Mouse (Mus musculus): ENCODE results near the gene Atxn2. TPM values are rescaled to one million over a fixed set of nuclear protein-coding genes. Genes with fewer than 3 reads are reported as not detected.

The Atxn2 gene
- total and polyA plus RNA-seq, 2 experiments from 2014 or later, result 80.3 to 92.3 TPM

DNA sequence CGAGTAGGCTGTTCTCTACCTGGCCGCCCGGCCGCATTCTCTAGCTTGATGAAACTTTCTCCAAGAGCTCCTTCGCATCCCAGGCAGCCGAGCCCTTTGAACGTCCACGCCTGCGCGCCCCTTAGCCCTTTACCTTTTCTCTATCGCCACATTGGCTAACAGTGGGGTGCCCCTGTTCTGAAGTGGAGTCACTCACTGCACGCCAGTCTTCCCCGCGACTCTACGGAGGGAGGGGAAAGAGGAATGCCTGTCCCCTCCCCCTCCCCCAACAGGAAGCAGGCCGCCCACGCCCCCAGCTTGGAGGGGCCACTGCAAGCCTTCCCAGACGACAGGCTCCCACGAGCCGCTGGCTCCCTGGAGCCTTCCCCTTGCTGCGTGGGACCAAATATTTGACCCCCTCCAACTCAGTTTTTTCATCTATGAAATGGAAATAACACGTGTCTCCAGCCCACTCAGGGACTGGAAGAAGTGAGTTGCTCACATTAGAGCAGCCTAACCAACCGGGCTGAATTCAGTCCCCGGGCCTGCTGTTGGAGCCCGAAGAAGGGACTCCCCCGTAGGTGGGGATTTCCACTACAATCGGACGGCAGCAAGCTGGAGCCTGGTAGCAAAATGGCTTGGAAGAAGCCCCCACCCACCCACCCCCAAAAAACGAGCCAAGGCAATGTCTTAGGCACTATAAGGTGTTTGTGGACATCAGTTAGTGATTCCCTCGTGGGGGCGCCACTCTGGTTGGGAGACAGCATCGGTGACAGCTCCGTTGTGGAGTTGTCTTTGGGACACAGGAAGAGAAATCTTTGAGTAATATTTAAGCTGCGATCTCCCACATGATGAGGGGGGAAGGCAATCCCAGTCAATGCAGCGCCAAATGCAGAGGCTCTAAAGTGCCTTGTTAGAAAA is 126.6 kb downstream of the Atxn2 start, which contains the start of gene Sh2b3:
Gene Sh2b3 (minus strand): TSS at position 206 of the 900 bp plus-strand sequence.
- ATAC-seq (0 out of 2 replicates have a peak, but pooled peaks have one; percentile 8), DNase-seq (no peak)
- peak within 1 kb of the TSS; percentile 50; the same call in 1 of the 2 replicates for H3K27ac ChIP-seq (ENCODE audit: low read depth, low read length)
- peak within 1 kb of the TSS; percentile 95 for H3K4me2 ChIP-seq (ENCODE audit: low read depth)
- WGBS, result 2% methylated on average over 35 of the region's 35 CpGs
- no peaks in the 10 kb centered on the region for H3K36me3 ChIP-seq (ENCODE audit: insufficient read depth)
- H3K27me3 ChIP-seq (ENCODE audit: insufficient read depth, low read length), result no peaks in the 10 kb centered on the region; the same call in 1 of the 2 replicates
- H3K9me3 ChIP-seq (ENCODE audit: low read length), result no peaks in the 10 kb centered on the region
- peak within 1 kb of the TSS; percentile 69 for H3K9ac ChIP-seq
- peaks cover 17% of the 10 kb centered on the region for H3K4me1 ChIP-seq (ENCODE audit: insufficient read depth)
- TF ChIP-seq CTCF (IDR thresholded peaks at IDR 0.05; ENCODE audit: low read depth), result peak; percentile 23
- H3K4me3 ChIP-seq (ENCODE audit: low read depth, low read length), result peak within 1 kb of the TSS; percentile 80

DNA sequence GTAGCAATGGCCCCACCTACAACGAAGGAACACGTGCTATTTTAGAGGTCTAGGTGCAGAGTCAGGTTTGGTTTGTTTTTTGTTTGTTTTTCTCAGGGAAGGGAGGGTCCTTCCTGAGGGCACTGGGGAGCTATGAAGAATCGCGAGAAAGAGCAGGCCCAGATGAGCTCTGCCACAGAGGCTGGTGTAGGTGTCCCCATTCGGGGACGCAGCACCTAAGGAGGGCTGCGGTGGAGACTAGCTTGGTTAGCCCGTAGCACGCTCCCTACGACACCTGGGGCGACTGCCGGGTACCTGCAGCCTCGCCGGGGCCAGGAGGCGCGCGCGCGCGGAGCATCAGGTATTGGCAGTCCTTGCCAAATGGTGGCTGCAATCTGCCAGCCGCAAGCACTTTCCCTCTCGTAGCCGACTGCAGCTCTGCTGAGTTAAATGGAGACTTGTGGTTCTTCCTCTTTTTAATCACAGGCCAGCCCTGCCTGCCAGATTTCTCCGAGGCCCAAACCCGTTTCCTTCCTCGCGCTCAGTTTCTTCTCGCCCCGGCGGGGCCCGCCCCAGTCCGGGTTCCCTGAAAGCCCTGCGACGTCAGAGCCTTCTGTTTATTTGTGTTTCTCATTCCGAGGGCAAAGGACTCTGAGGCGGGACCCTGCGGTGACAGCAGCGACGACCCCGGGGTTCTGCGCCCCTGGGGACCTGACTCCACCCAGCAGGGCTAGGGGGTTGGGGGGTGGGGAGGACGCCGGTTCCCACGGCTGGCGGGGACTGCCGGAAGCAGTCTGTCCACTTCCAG is 127.4 kb downstream of the Atxn2 start:
- ATAC-seq, result no peak
- H3K27ac ChIP-seq (ENCODE audit: low read depth, low read length), result no peak overlapping the region
- H3K27me3 ChIP-seq (ENCODE audit: insufficient read depth, low read length), result no peaks in the 10 kb centered on the region; the same call in 1 of the 2 replicates

GRCm38 (mm10) chr5:121839128-121839473 is 128.0 kb downstream of the Atxn2 start:
- H3K9ac ChIP-seq, result 0 out of 2 replicates have a peak overlapping the region, but pooled peaks have one; percentile 33

More for the DNA sequence above, 127.4 kb downstream of the Atxn2 start:
- peaks cover 17% of the 10 kb centered on the region for H3K4me1 ChIP-seq (ENCODE audit: insufficient read depth)
- DNase-seq, result peak; percentile 57
- no peaks in the 10 kb centered on the region for H3K9me3 ChIP-seq (ENCODE audit: low read length)
- peak overlapping the region; percentile 33; the same call in 1 of the 2 replicates for H3K9ac ChIP-seq
- no peak for TF ChIP-seq CTCF (IDR thresholded peaks at IDR 0.05; ENCODE audit: low read depth)
- no peaks in the 10 kb centered on the region for H3K36me3 ChIP-seq (ENCODE audit: insufficient read depth)
- H3K4me3 ChIP-seq (ENCODE audit: low read depth, low read length), result peak overlapping the region; percentile 31
- 1% methylated on average over 46 of the region's 46 CpGs for WGBS
- H3K4me2 ChIP-seq (ENCODE audit: low read depth), result peak overlapping the region; percentile 95

DNA sequence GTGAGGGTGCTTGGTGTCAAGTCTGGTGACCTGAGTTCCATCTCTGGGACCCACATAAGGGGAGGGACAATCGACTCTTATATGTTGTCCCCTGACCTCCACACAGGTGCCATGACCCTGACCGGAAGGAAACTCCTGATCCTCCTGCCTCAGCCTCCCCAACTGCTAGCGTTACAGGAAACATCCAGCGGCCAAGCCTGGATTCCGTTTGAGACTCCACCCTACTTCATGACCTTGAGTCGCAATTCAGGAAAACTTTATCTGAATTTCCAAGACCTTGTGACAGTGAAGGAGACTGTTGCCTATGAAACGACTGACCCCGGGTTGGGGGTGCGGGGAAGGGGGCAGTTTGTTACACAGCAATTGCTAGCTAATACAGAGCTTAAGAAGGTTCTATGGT is 130.4 kb downstream of the Atxn2 start:
- ATAC-seq (no peak), DNase-seq (no peak)
- TF ChIP-seq CTCF (IDR thresholded peaks at IDR 0.05; ENCODE audit: low read depth), result no peak
- Histone ChIP-seq H3K9ac (no peak overlapping the region), H3K9me3 (ENCODE audit: low read length) (no peaks in the 10 kb centered on the region), H3K4me3 (ENCODE audit: low read depth, low read length) (no peak overlapping the region), H3K4me1 (ENCODE audit: insufficient read depth) (peaks cover 5% of the 10 kb centered on the region; the same call in 1 of the 2 replicates), H3K27me3 (ENCODE audit: insufficient read depth, low read length) (no peaks in the 10 kb centered on the region; the same call in 1 of the 2 replicates), H3K4me2 (ENCODE audit: low read depth) (no peak overlapping the region), H3K27ac (ENCODE audit: low read depth, low read length) (no peak overlapping the region), H3K36me3 (ENCODE audit: insufficient read depth) (no peaks in the 10 kb centered on the region)
- 95% methylated on average over 9 of the region's 9 CpGs for WGBS

More at GRCm38 (mm10) chr5:121839128-121839473, 128.0 kb downstream of the Atxn2 start:
- Histone ChIP-seq H3K4me3 (ENCODE audit: low read depth, low read length) (peak overlapping the region; percentile 31), H3K9me3 (ENCODE audit: low read length) (no peaks in the 10 kb centered on the region), H3K4me1 (ENCODE audit: insufficient read depth) (peaks cover 17% of the 10 kb centered on the region), H3K27ac (ENCODE audit: low read depth, low read length) (no peak overlapping the region), H3K4me2 (ENCODE audit: low read depth) (peak overlapping the region; percentile 95), H3K36me3 (ENCODE audit: insufficient read depth) (no peaks in the 10 kb centered on the region), H3K27me3 (ENCODE audit: insufficient read depth, low read length) (no peaks in the 10 kb centered on the region; the same call in 1 of the 2 replicates)
- DNase-seq (no peak), ATAC-seq (no peak)
- no peak for TF ChIP-seq CTCF (IDR thresholded peaks at IDR 0.05; ENCODE audit: low read depth)
- WGBS, result 37% methylated on average over 7 of the region's 7 CpGs

DNA sequence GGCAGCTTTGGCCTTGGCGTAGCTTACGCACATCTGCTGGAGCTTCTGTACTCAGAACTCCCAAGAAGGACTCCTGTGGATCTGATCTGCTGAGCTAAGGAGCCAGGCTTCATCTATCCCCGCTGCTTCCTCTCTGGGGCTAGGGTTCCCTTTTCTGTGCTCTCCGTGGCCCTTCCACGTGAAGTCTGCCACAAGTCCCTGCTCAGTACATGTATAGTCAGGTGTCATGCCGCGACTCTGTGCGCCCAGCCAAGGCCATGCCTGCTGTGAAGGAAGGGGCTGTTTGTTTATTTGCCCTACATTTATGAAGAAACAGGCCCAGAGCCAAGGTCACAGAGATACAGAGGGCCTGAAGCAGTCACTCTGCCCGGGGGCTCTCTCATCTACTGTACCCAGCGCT is 130.8 kb downstream of the Atxn2 start:
- ATAC-seq (no peak), DNase-seq (no peak)
- Histone ChIP-seq H3K4me2 (ENCODE audit: low read depth) (no peak overlapping the region), H3K9ac (no peak overlapping the region), H3K27ac (ENCODE audit: low read depth, low read length) (no peak overlapping the region), H3K4me3 (ENCODE audit: low read depth, low read length) (no peak overlapping the region), H3K36me3 (ENCODE audit: insufficient read depth) (no peaks in the 10 kb centered on the region), H3K9me3 (ENCODE audit: low read length) (no peaks in the 10 kb centered on the region), H3K27me3 (ENCODE audit: insufficient read depth, low read length) (no peaks in the 10 kb centered on the region; the same call in 1 of the 2 replicates), H3K4me1 (ENCODE audit: insufficient read depth) (peaks cover 5% of the 10 kb centered on the region; the same call in 1 of the 2 replicates)
- 44% methylated on average over 10 of the region's 10 CpGs for WGBS
- no peak for TF ChIP-seq CTCF (IDR thresholded peaks at IDR 0.05; ENCODE audit: low read depth)

DNA sequence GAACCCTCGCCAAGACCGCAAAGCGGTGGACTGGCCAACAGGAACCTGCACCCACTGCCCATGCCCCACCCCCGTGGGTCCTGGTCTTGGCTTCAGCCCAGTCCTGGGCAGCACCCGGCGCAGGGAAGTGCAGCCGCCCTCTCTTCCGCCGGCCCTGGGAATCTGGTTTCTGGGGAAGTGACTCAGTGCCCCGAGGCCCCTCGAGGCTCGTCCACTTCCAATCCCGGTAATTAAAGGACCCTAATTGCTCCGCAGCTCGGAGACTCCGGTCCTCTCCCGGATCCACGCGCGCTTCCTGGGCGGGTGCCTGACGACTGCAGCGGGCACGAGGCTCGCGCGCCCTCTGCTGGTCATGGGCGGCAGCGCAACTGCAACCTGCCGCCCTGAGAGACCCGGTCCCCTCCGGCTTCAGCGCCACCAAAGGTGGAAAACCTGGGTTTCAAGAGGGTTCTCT is 131.6 kb downstream of the Atxn2 start:
- TF ChIP-seq CTCF (IDR thresholded peaks at IDR 0.05; ENCODE audit: low read depth), result peak; percentile 99
- Histone ChIP-seq H3K36me3 (ENCODE audit: insufficient read depth) (no peaks in the 10 kb centered on the region), H3K9me3 (ENCODE audit: low read length) (no peaks in the 10 kb centered on the region), H3K4me1 (ENCODE audit: insufficient read depth) (peaks cover 5% of the 10 kb centered on the region; the same call in 1 of the 2 replicates), H3K9ac (peak overlapping the region; percentile 53), H3K4me2 (ENCODE audit: low read depth) (peak overlapping the region; percentile 79), H3K27ac (ENCODE audit: low read depth, low read length) (no peak overlapping the region), H3K4me3 (ENCODE audit: low read depth, low read length) (peak overlapping the region; percentile 44), H3K27me3 (ENCODE audit: insufficient read depth, low read length) (no peaks in the 10 kb centered on the region; the same call in 1 of the 2 replicates)
- WGBS, result 3% methylated on average over 33 of the region's 33 CpGs
- peak; percentile 88 for DNase-seq
- peak; percentile 78 for ATAC-seq

Data from forebrain, postnatal 0 days (tissue).